Mouse (Mus musculus) bone marrow macrophage, adult 2 months (primary cell): Measurements from ENCODE around the gene Stpg3.

Experiments
- CTCF ChIP-seq: IDR thresholded peaks from 2 replicates; pipeline ENCODE4 v1.5.1; 2012; ENCODE audit warnings: low read depth, mild to moderate bottlenecking, low read length, moderate library complexity
- POLR2A ChIP-seq: IDR thresholded peaks from 2 replicates; pipeline ENCODE4 v1.6.1; 2012; ENCODE audit warnings: mild to moderate bottlenecking, low read depth, low read length, borderline replicate concordance

DNA sequence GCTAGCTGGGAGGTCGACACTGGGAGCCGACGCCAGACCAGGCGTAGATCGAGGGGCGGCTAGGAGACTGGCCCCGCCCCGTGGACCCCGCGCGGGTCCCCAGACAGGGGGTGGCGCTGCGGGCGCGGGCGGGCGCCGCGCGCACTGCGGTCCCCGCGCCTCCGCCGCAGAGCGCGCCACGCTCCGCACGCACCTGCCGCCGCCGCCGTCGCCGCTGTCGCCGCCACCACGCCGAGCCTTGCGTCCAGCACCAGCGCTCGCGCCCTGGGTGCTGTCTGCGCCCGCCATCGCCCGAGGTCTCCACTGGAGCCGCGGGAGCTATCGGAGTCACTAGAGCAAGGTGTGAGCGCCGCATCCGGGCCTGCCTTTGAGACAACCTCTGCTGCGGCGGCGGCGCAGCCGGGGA lies 27.7 kb upstream of the Stpg3 start, which contains the start of the genes Rnf208 and Cysrt1:
- no peak for TF ChIP-seq POLR2A
- TF ChIP-seq CTCF: no peak
